Mouse (Mus musculus): ENCODE results near the gene Hps6. TPM values are rescaled to one million over a fixed set of nuclear protein-coding genes. Genes with fewer than 3 reads are reported as not detected.

The Hps6 gene
- total and polyA plus RNA-seq, 2 experiments from 2014 or later = 6.3 to 9.7 TPM

GRCm38 (mm10) chr19:46029652-46030051, 26.3 kb downstream of the Hps6 start:
- WGBS = 89% methylated on average over 1 of the region's 1 CpGs
- H3K36me3 ChIP-seq (replicated peaks; ENCODE audit: control insufficient read depth, insufficient read depth, low read length) = peaks cover 36% of the 10 kb centered on the region
- no peaks in the 10 kb centered on the region for H3K9me3 ChIP-seq (replicated peaks; ENCODE audit: control insufficient read depth, low read length)
- H3K4me3 ChIP-seq (ENCODE audit: low read depth, low read length) = no peak overlapping the region
- H3K27me3 ChIP-seq (ENCODE audit: control insufficient read depth, insufficient read depth, low read length) = no peaks in the 10 kb centered on the region
- no peak overlapping the region for H3K27ac ChIP-seq (ENCODE audit: low read depth)
- no peak for TF ChIP-seq CTCF (IDR thresholded peaks at IDR 0.05; ENCODE audit: low read depth)
- TF ChIP-seq EP300 (IDR thresholded peaks at IDR 0.05; ENCODE audit: low read depth) = no peak
- ATAC-seq (ENCODE audit: insufficient read depth, low read depth) (no peak), DNase-seq (ENCODE audit: low spot score) (no peak)
- H3K4me1 ChIP-seq (ENCODE audit: control insufficient read depth, insufficient read depth) = no peaks in the 10 kb centered on the region; the same call in 1 of the 2 replicates
- H3K9ac ChIP-seq (replicated peaks; ENCODE audit: low read depth, low read length) = no peak overlapping the region
- no peak overlapping the region for H3K4me2 ChIP-seq (ENCODE audit: low read depth, low read length)

- Histone ChIP-seq H3K4me1 (ENCODE audit: control insufficient read depth, insufficient read depth) (no peaks in the 10 kb centered on the region; the same call in 1 of the 2 replicates), H3K9me3 (replicated peaks; ENCODE audit: control insufficient read depth, low read length) (no peaks in the 10 kb centered on the region), H3K4me2 (ENCODE audit: low read depth, low read length) (no peak overlapping the region), H3K27me3 (ENCODE audit: control insufficient read depth, insufficient read depth, low read length) (no peaks in the 10 kb centered on the region), H3K27ac (ENCODE audit: low read depth) (no peak overlapping the region), H3K36me3 (replicated peaks; ENCODE audit: control insufficient read depth, insufficient read depth, low read length) (peaks cover 43% of the 10 kb centered on the region), H3K9ac (replicated peaks; ENCODE audit: low read depth, low read length) (no peak overlapping the region), H3K4me3 (ENCODE audit: low read depth, low read length) (no peak overlapping the region)
- 83% methylated on average over 10 of the region's 10 CpGs for WGBS
- no peak for ATAC-seq (ENCODE audit: insufficient read depth, low read depth)
- no peak for DNase-seq (ENCODE audit: low spot score)
- TF ChIP-seq CTCF (IDR thresholded peaks at IDR 0.05; ENCODE audit: low read depth) (no peak), EP300 (IDR thresholded peaks at IDR 0.05; ENCODE audit: low read depth) (no peak)
These were observed 27.1 kb downstream of the Hps6 start for GRCm38 (mm10) chr19:46030196-46030983.

GRCm38 (mm10) chr19:46031689-46032432, 28.6 kb downstream of the Hps6 start:
- H3K27me3 ChIP-seq (ENCODE audit: control insufficient read depth, insufficient read depth, low read length) = no peaks in the 10 kb centered on the region
- H3K36me3 ChIP-seq (replicated peaks; ENCODE audit: control insufficient read depth, insufficient read depth, low read length) = peaks cover 53% of the 10 kb centered on the region
- no peak overlapping the region for H3K9ac ChIP-seq (replicated peaks; ENCODE audit: low read depth, low read length)
- DNase-seq (ENCODE audit: low spot score) = no peak
- H3K4me3 ChIP-seq (ENCODE audit: low read depth, low read length) = no peak overlapping the region
- H3K4me2 ChIP-seq (ENCODE audit: low read depth, low read length) = no peak overlapping the region
- no peak for ATAC-seq (ENCODE audit: insufficient read depth, low read depth)
- no peaks in the 10 kb centered on the region for H3K9me3 ChIP-seq (replicated peaks; ENCODE audit: control insufficient read depth, low read length)
- H3K4me1 ChIP-seq (ENCODE audit: control insufficient read depth, insufficient read depth) = peaks cover under 1% of the 10 kb centered on the region
- TF ChIP-seq EP300 (IDR thresholded peaks at IDR 0.05; ENCODE audit: low read depth) (no peak), CTCF (IDR thresholded peaks at IDR 0.05; ENCODE audit: low read depth) (no peak)
- WGBS = 71% methylated on average over 9 of the region's 9 CpGs
- no peak overlapping the region for H3K27ac ChIP-seq (ENCODE audit: low read depth)

GRCm38 (mm10) chr19:46032731-46033510, 29.6 kb downstream of the Hps6 start:
- H3K36me3 ChIP-seq (replicated peaks; ENCODE audit: control insufficient read depth, insufficient read depth, low read length) = peaks cover 53% of the 10 kb centered on the region
- TF ChIP-seq EP300 (IDR thresholded peaks at IDR 0.05; ENCODE audit: low read depth) (no peak), CTCF (IDR thresholded peaks at IDR 0.05; ENCODE audit: low read depth) (no peak)
- 79% methylated on average over 26 of the region's 26 CpGs for WGBS
- H3K27ac ChIP-seq (ENCODE audit: low read depth) = no peak overlapping the region
- no peak overlapping the region for H3K9ac ChIP-seq (replicated peaks; ENCODE audit: low read depth, low read length)
- H3K4me3 ChIP-seq (ENCODE audit: low read depth, low read length) = no peak overlapping the region
- ATAC-seq (ENCODE audit: insufficient read depth, low read depth) = no peak
- no peak overlapping the region for H3K4me2 ChIP-seq (ENCODE audit: low read depth, low read length)
- no peaks in the 10 kb centered on the region for H3K27me3 ChIP-seq (ENCODE audit: control insufficient read depth, insufficient read depth, low read length)
- H3K4me1 ChIP-seq (ENCODE audit: control insufficient read depth, insufficient read depth) = peaks cover 11% of the 10 kb centered on the region
- H3K9me3 ChIP-seq (replicated peaks; ENCODE audit: control insufficient read depth, low read length) = no peaks in the 10 kb centered on the region
- no peak for DNase-seq (ENCODE audit: low spot score)

GRCm38 (mm10) chr19:46033911-46034310, 30.6 kb downstream of the Hps6 start:
- Histone ChIP-seq H3K9me3 (replicated peaks; ENCODE audit: control insufficient read depth, low read length) (no peaks in the 10 kb centered on the region), H3K4me1 (ENCODE audit: control insufficient read depth, insufficient read depth) (peaks cover 21% of the 10 kb centered on the region), H3K9ac (replicated peaks; ENCODE audit: low read depth, low read length) (no peak overlapping the region), H3K4me2 (ENCODE audit: low read depth, low read length) (no peak overlapping the region), H3K27ac (ENCODE audit: low read depth) (no peak overlapping the region), H3K27me3 (ENCODE audit: control insufficient read depth, insufficient read depth, low read length) (no peaks in the 10 kb centered on the region), H3K4me3 (ENCODE audit: low read depth, low read length) (no peak overlapping the region), H3K36me3 (replicated peaks; ENCODE audit: control insufficient read depth, insufficient read depth, low read length) (peaks cover 53% of the 10 kb centered on the region)
- no peak for TF ChIP-seq CTCF (IDR thresholded peaks at IDR 0.05; ENCODE audit: low read depth)
- TF ChIP-seq EP300 (IDR thresholded peaks at IDR 0.05; ENCODE audit: low read depth) = no peak
- 94% methylated on average over 11 of the region's 11 CpGs for WGBS
- no peak for ATAC-seq (ENCODE audit: insufficient read depth, low read depth)
- no peak for DNase-seq (ENCODE audit: low spot score)

All from heart, postnatal 0 days (tissue).